Mouse (Mus musculus) left cerebral cortex, adult 11 months (tissue): ENCODE results near the gene Gm14444.
"Not testable (repeated sequence)": the region's sequence is repeated elsewhere in the genome, so short reads cannot be mapped to it uniquely, and the experiment has no call there.

Experiments
- DNase-seq: peaks from one replicate; pipeline ENCODE4 v3.0.0; 2022; ENCODE audit warnings: low spot score

Gene Gm14444

GRCm38 (mm10) chr2:175010022-175010421 is at the start of gene Gm14444:
Gm14444 (plus strand) TSS chr2:175010241.
- not testable (repeated sequence) for DNase-seq

GRCm38 (mm10) chr2:174965466-174965865 is 44.6 kb upstream of the Gm14444 start:
- DNase-seq, result not testable (repeated sequence)

DNA sequence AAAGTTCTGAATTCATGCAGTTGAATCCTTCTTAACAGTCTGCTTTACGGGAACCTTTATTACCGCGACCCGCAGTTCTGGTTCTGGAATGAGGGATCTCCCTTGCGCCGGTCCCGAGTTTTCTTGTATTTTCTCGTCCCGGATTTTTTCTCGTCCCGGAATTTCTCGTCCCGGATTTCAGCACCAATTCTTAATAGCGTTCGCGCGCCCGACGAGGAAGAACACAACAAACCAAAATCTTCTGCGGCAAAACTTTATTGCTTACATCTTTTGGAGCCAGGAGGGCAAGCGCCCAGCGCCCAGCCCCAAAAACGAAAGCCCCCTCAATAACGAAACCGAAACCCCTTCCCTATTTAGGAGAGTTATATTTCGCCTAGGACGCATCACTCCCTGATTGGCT is 34.2 kb downstream of the Gm14444 start:
- not testable (repeated sequence) for DNase-seq

DNA sequence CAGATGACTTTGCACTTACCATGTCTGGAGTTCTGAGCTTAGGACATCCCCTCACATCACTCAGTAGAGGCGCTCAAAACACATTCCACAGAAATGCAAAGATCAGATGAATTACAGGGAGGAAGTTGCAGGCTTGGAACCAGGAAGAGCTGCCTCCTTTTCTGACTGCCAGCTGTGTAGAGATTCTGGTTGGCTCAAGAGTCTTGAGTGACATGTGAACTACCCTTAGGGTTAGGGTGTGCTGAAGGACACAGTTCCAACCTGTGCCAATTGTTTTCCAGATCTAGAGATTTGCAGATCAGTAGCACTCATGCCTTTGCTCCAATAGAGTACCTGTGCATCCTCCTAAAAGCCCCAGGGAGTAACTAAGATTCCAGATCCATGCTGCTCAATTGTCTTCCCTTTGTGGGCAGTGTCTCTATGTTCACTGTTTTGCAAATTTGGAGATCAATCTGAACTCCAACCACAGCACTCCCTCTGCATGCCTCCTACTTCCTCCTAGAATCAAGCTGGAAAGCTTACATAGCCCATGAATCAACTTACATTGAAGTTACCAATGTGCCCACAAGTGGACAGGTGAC is 57.7 kb downstream of the Gm14444 start, which contains the start of gene Gm14393:
Gm14393 (minus strand) TSS at position 101 of the 581 bp plus-strand sequence.
- DNase-seq, result not testable (repeated sequence)
